In the genomic region with DNA sequence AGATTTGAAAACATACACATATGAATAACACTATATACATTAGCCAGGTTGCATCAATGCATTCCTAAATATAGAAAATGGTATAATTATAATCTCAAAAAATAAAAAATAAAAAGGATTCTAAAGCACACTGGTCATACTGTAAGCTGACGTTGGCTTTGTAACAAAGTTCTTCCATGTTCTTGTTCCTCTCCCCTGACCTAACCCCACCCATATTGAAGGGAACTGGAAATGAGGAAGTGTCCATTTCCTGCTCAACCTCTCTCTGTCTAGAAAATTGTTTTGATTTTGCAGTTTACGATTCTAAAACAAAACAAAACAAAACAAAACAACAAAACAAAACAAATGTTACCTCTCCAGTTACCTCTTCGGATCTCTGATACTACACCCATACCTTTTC, we compare ENCODE assay signal across 20 mouse cellular contexts.
"Had no signal": no experiment of that assay in that cellular context is flagged by ENCODE, and none has a peak within 500 bp of the region (broad histone marks: within the 10 kb centered on the region; RNA-seq: fewer than 3 reads in every experiment).

No protein-coding gene starts in this region.

- DNase-seq: kidney, adult 18-20 months; kidney, adult 9 months; kidney, postnatal 14 days; kidney, postnatal 4 days; lung, embryonic 14.5 days; lung, postnatal 10 days; lung, postnatal 4 days; right cerebral cortex, adult 18-20 months; right cerebral cortex, postnatal 14 days; right cerebral cortex, postnatal 4 days; thymus, adult 2 months; thymus, postnatal 14 days; thymus, postnatal 4 days had no signal

- H3K27me3 ChIP-seq: liver, embryonic 15.5 days; megakaryocyte, embryonic 14.5 days; midbrain, embryonic 13.5 days had no signal

- H3K9ac ChIP-seq: liver, embryonic 15.5 days; lung, embryonic 14.5 days; midbrain, embryonic 13.5 days had no signal

- H3K36me3 ChIP-seq: liver, embryonic 15.5 days; midbrain, embryonic 10.5 days; midbrain, embryonic 13.5 days had no signal

- H3K4me1 ChIP-seq: liver, embryonic 15.5 days; megakaryocyte, embryonic 14.5 days; midbrain, embryonic 10.5 days; midbrain, embryonic 13.5 days had no signal

- H3K4me2 ChIP-seq: liver, embryonic 11.5 days; liver, embryonic 15.5 days; lung, embryonic 14.5 days; midbrain, embryonic 13.5 days had no signal

- H3K9me3 ChIP-seq: liver, embryonic 15.5 days; megakaryocyte, embryonic 14.5 days; midbrain, embryonic 10.5 days; midbrain, embryonic 13.5 days had no signal

- H3K27ac ChIP-seq: liver, embryonic 15.5 days; midbrain, embryonic 10.5 days; midbrain, embryonic 13.5 days; stomach, postnatal 0 days had no signal

- H3K4me3 ChIP-seq: liver, embryonic 15.5 days; megakaryocyte, embryonic 14.5 days; midbrain, embryonic 10.5 days; midbrain, embryonic 13.5 days had no signal

- ATAC-seq: midbrain, embryonic 13.5 days; midbrain, embryonic 16.5 days had no signal
